In genomic region chr11:117967249-117968015, GRCm38 (mm10) we compare ENCODE assay signal across 8 mouse cellular contexts. TPM values are rescaled to one million over a fixed set of nuclear protein-coding genes. Genes with fewer than 3 reads are reported as not detected.
DNase-seq lines count a peak whose midpoint lies in the region; ATAC-seq and TF ChIP-seq lines count a peak whose summit lies in the region.

No protein-coding gene starts in this region.

- H3K36me3 ChIP-seq in hindbrain, embryonic 16.5 days (ENCODE audit: control insufficient read depth, insufficient read depth, low read length): no peaks in the 10 kb centered on the region
- no peaks in the 10 kb centered on the region for H3K36me3 ChIP-seq in neural tube, embryonic 12.5 days

- peak overlapping the region; percentile 96 for H3K27ac ChIP-seq in gastrocnemius, adult 2 months
- H3K27ac ChIP-seq in hindbrain, embryonic 16.5 days (ENCODE audit: low read depth, low read length): peak overlapping the region; percentile 30; the same call in 1 of the 2 replicates
- no peak overlapping the region for H3K27ac ChIP-seq in neural tube, embryonic 12.5 days

- peaks cover 57% of the 10 kb centered on the region for H3K4me1 ChIP-seq in hindbrain, embryonic 16.5 days (ENCODE audit: control insufficient read depth, insufficient read depth, low read depth, low read length)
- H3K4me1 ChIP-seq in neural tube, embryonic 12.5 days: peaks cover 74% of the 10 kb centered on the region

- ATAC-seq in hindbrain, embryonic 16.5 days: no peak
- no peak for ATAC-seq in neural tube, embryonic 12.5 days (ENCODE audit: low FRiP score, low read depth)

- 0 out of 2 replicates have a peak, but pooled peaks cover 2% of the 10 kb centered on the region for H3K27me3 ChIP-seq in hindbrain, embryonic 16.5 days (replicated peaks; ENCODE audit: control insufficient read depth, insufficient read depth, low read length)
- peaks cover 38% of the 10 kb centered on the region for H3K27me3 ChIP-seq in neural tube, embryonic 12.5 days (replicated peaks)

- no peaks in the 10 kb centered on the region for H3K9me3 ChIP-seq in hindbrain, embryonic 16.5 days (ENCODE audit: control insufficient read depth, low read length)
- no peaks in the 10 kb centered on the region for H3K9me3 ChIP-seq in neural tube, embryonic 12.5 days

- no peak for TF ChIP-seq CTCF in gastrocnemius, adult 2 months (IDR thresholded peaks at IDR 0.05)

- WGBS in hindbrain, embryonic 16.5 days: 5% methylated on average over 34 of the region's 34 CpGs
- WGBS in neural tube, embryonic 12.5 days: 4% methylated on average over 34 of the region's 34 CpGs

- intact Hi-C loops in gastrocnemius, adult 2 months (cut with DNase I): loop anchor here (2.0 to 5.0 kb wide), 3 partner anchors 35 to 95 kb away; partner anchors contain the start of gene Tha1

- peak overlapping the region; percentile 90 for H3K4me2 ChIP-seq in hindbrain, embryonic 16.5 days (ENCODE audit: low read length)
- peak overlapping the region; percentile 96 for H3K4me2 ChIP-seq in neural tube, embryonic 12.5 days (replicated peaks)

- H3K4me3 ChIP-seq in gastrocnemius, adult 2 months: peak overlapping the region; percentile 75
- H3K4me3 ChIP-seq in hindbrain, embryonic 16.5 days (ENCODE audit: low read length): peak overlapping the region; percentile 52
- peak overlapping the region; percentile 63 for H3K4me3 ChIP-seq in neural tube, embryonic 12.5 days

- H3K9ac ChIP-seq in hindbrain, embryonic 16.5 days (ENCODE audit: low read depth, low read length): peak overlapping the region; percentile 71
- peak overlapping the region; percentile 77 for H3K9ac ChIP-seq in neural tube, embryonic 12.5 days

- peak; percentile 39 for DNase-seq in gastrocnemius, adult 2 months
- DNase-seq in gastrocnemius, postnatal 25 days: no peak
- peak; percentile 16 for DNase-seq in thymus, postnatal 14 days
- no peak for DNase-seq in thymus, postnatal 25 days
- no peak for DNase-seq in frontal cortex, postnatal 36 days (ENCODE audit: low spot score in 2 of 2)
- no peak for DNase-seq in MN1 (ENCODE audit: low spot score)

RNA-seq across cellular contexts. Expression of gene Socs3, which starts 2.4 kb away (rescaled TPM):
- 10 to 100 TPM in 1 of 2 experiments, 1 to 10 TPM in 1; 1.7 to 10.1 TPM for total RNA-seq in gastrocnemius, adult 2 months (2021)
- total RNA-seq in gastrocnemius, postnatal 25 days (2021): 1 to 10 TPM; 4.4 to 6.1 TPM
- 7.5 and 8.9 TPM in 2 replicates for polyA plus RNA-seq in hindbrain, embryonic 16.5 days (2015; fragmentation: Nextera tagmentation; extraction: Ambion mirVana)
- 9.2 and 10.1 TPM in 2 replicates for polyA plus RNA-seq in neural tube, embryonic 12.5 days (2016; fragmentation: Nextera tagmentation; extraction: Ambion mirVana)

RNA-seq across cellular contexts. Expression of gene Pgs1, which starts 18.7 kb away (rescaled TPM):
- 10 to 100 TPM; 17.2 to 18.0 TPM for total RNA-seq in gastrocnemius, adult 2 months (2021)
- 10 to 100 TPM; 18.4 to 18.6 TPM for total RNA-seq in gastrocnemius, postnatal 25 days (2021)
- 67.3 and 68.4 TPM in 2 replicates for polyA plus RNA-seq in hindbrain, embryonic 16.5 days (2015; fragmentation: Nextera tagmentation; extraction: Ambion mirVana)
- 50.2 and 50.3 TPM in 2 replicates for polyA plus RNA-seq in neural tube, embryonic 12.5 days (2016; fragmentation: Nextera tagmentation; extraction: Ambion mirVana)

Comparison
In these comparisons a context has a peak if more than half of its experiments do, and no peak if none do; other contexts are left out.
1. DNase-seq: peak in gastrocnemius, adult 2 months (single experiment) and thymus, postnatal 14 days (single experiment); none in gastrocnemius, postnatal 25 days (single experiment), thymus, postnatal 25 days (single experiment), frontal cortex, postnatal 36 days (0 of 2) and MN1 (single experiment).
2. Peak in every context shown above with its lines, with median percentiles within 50 percentile points of each other: H3K4me3 ChIP-seq.